Mouse (Mus musculus): Measurements from ENCODE around the gene Zcchc12. TPM values are rescaled to one million over a fixed set of nuclear protein-coding genes. Genes with fewer than 3 reads are reported as not detected.

The Zcchc12 gene
- polyA plus RNA-seq, 1 experiment: 0.28 TPM

GRCm38 (mm10) chrX:36186443-36186842 lies 9.3 kb upstream of the Zcchc12 start:
- Histone ChIP-seq H3K27ac (ENCODE audit: insufficient read depth, low read depth, low read length) (no peak overlapping the region), H3K36me3 (ENCODE audit: control insufficient read depth, insufficient read depth, low read length) (no peaks in the 10 kb centered on the region), H3K4me1 (ENCODE audit: control insufficient read depth, insufficient read depth, low read length) (no peaks in the 10 kb centered on the region), H3K4me3 (ENCODE audit: insufficient read depth, low read depth, low read length) (no peak overlapping the region), H3K27me3 (replicated peaks; ENCODE audit: control insufficient read depth, insufficient read depth, low read length) (no peaks in the 10 kb centered on the region)
- TF ChIP-seq POLR2A (IDR thresholded peaks at IDR 0.05; ENCODE audit: low read depth, low read length) (no peak), CTCF (conservative IDR thresholded peaks at IDR 0.05; ENCODE audit: insufficient read depth, insufficient read length, low read depth, low read length) (no peak)
- WGBS: 59% methylated on average over 6 of the region's 6 CpGs
- DNase-seq: no peak

DNA sequence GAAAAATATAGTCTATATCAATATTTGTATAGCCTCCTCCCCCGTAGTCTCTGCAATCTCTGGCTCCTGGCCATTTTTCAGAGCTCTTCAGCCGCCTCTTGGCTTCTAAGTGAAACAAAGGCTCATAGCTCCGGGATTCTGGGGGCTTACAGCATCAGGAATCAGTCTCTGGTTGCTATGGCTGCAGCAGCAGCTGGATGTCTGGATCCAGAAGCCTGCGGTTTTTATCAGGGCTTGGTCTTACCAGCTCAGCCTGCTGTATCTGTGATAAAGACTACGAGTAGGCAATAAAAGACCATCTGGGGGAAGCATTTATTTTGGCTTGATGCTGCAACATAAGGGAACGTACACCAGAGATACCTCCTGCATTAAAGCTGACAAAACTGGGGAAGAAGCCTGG lies 1.8 kb upstream of the Zcchc12 start:
- Histone ChIP-seq H3K27ac (ENCODE audit: insufficient read depth, low read depth, low read length) (no peak overlapping the region), H3K27me3 (replicated peaks; ENCODE audit: control insufficient read depth, insufficient read depth, low read length) (no peaks in the 10 kb centered on the region), H3K4me3 (ENCODE audit: insufficient read depth, low read depth, low read length) (no peak overlapping the region), H3K36me3 (ENCODE audit: control insufficient read depth, insufficient read depth, low read length) (no peaks in the 10 kb centered on the region), H3K4me1 (ENCODE audit: control insufficient read depth, insufficient read depth, low read length) (no peaks in the 10 kb centered on the region)
- 57% methylated on average over 6 of the region's 6 CpGs for WGBS
- no peak for TF ChIP-seq POLR2A (IDR thresholded peaks at IDR 0.05; ENCODE audit: low read depth, low read length)
- no peak for TF ChIP-seq CTCF (conservative IDR thresholded peaks at IDR 0.05; ENCODE audit: insufficient read depth, insufficient read length, low read depth, low read length)
- DNase-seq: no peak

GRCm38 (mm10) chrX:36209554-36209953 lies 13.8 kb downstream of the Zcchc12 start:
- no peaks in the 10 kb centered on the region for H3K27me3 ChIP-seq (replicated peaks; ENCODE audit: control insufficient read depth, insufficient read depth, low read length)
- no peak for TF ChIP-seq POLR2A (IDR thresholded peaks at IDR 0.05; ENCODE audit: low read depth, low read length)
- no peak for TF ChIP-seq CTCF (conservative IDR thresholded peaks at IDR 0.05; ENCODE audit: insufficient read depth, insufficient read length, low read depth, low read length)
- no peaks in the 10 kb centered on the region for H3K36me3 ChIP-seq (ENCODE audit: control insufficient read depth, insufficient read depth, low read length)
- H3K27ac ChIP-seq (ENCODE audit: insufficient read depth, low read depth, low read length): no peak overlapping the region
- no peaks in the 10 kb centered on the region; the same call in 1 of the 2 replicates for H3K4me1 ChIP-seq (ENCODE audit: control insufficient read depth, insufficient read depth, low read length)
- DNase-seq: no peak
- no peak overlapping the region for H3K4me3 ChIP-seq (ENCODE audit: insufficient read depth, low read depth, low read length)
- WGBS: 78% methylated on average over 2 of the region's 2 CpGs

GRCm38 (mm10) chrX:36211216-36211615 lies 15.5 kb downstream of the Zcchc12 start:
- DNase-seq: peak; percentile 67
- H3K27ac ChIP-seq (ENCODE audit: insufficient read depth, low read depth, low read length): no peak overlapping the region
- H3K36me3 ChIP-seq (ENCODE audit: control insufficient read depth, insufficient read depth, low read length): no peaks in the 10 kb centered on the region
- no peaks in the 10 kb centered on the region; the same call in 1 of the 2 replicates for H3K4me1 ChIP-seq (ENCODE audit: control insufficient read depth, insufficient read depth, low read length)
- no peak overlapping the region for H3K4me3 ChIP-seq (ENCODE audit: insufficient read depth, low read depth, low read length)
- 52% methylated on average over 3 of the region's 3 CpGs for WGBS
- no peaks in the 10 kb centered on the region for H3K27me3 ChIP-seq (replicated peaks; ENCODE audit: control insufficient read depth, insufficient read depth, low read length)
- no peak for TF ChIP-seq POLR2A (IDR thresholded peaks at IDR 0.05; ENCODE audit: low read depth, low read length)
- no peak for TF ChIP-seq CTCF (conservative IDR thresholded peaks at IDR 0.05; ENCODE audit: insufficient read depth, insufficient read length, low read depth, low read length)

DNA sequence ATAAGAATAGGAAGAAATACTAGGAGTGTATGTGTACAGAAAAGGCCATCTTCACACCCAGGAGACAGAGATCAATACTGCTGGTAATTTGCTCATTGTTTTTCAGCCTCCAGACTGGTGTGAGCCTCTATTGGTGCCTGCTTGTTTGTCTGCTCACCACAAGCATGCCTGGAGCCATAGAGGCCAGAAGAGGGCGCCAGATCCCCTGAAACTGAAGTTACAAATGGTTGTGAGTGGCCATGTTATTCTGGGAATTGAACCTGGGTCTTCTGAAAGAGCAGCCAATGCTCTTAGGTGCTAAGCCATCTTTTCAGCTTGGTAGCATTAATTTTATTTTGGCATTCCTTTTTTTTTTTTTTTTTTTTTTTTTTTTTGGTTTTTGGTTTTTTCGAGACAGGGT lies 25.7 kb downstream of the Zcchc12 start:
- Histone ChIP-seq H3K36me3 (ENCODE audit: control insufficient read depth, insufficient read depth, low read length) (no peaks in the 10 kb centered on the region), H3K27ac (ENCODE audit: insufficient read depth, low read depth, low read length) (no peak overlapping the region), H3K4me3 (ENCODE audit: insufficient read depth, low read depth, low read length) (no peak overlapping the region), H3K27me3 (replicated peaks; ENCODE audit: control insufficient read depth, insufficient read depth, low read length) (no peaks in the 10 kb centered on the region), H3K4me1 (ENCODE audit: control insufficient read depth, insufficient read depth, low read length) (no peaks in the 10 kb centered on the region)
- DNase-seq: no peak
- WGBS: 52% methylated on average over 2 of the region's 2 CpGs
- no peak for TF ChIP-seq CTCF (conservative IDR thresholded peaks at IDR 0.05; ENCODE audit: insufficient read depth, insufficient read length, low read depth, low read length)
- TF ChIP-seq POLR2A (IDR thresholded peaks at IDR 0.05; ENCODE audit: low read depth, low read length): no peak

DNA sequence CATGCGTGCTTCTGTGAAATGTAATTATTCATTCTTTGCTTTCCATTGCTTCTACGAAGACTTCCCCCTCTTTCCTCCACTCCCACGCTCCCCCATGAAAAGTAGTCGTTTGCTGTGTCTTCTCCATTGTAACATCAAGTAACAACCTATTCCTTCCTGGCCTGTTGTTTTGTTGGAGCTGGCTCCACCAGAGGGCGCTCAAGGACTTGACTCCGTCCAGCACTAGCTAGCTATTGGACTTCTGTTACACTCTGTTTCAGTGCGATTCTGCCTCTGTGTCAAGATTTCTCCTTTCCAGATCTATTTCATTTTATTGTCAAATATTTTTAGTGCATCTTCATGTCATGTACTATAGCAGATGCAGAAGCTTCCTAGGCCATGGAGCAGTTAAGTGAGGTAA lies 30.1 kb downstream of the Zcchc12 start:
- Histone ChIP-seq H3K4me1 (ENCODE audit: control insufficient read depth, insufficient read depth, low read length) (no peaks in the 10 kb centered on the region), H3K27me3 (replicated peaks; ENCODE audit: control insufficient read depth, insufficient read depth, low read length) (no peaks in the 10 kb centered on the region), H3K27ac (ENCODE audit: insufficient read depth, low read depth, low read length) (no peak overlapping the region), H3K36me3 (ENCODE audit: control insufficient read depth, insufficient read depth, low read length) (no peaks in the 10 kb centered on the region), H3K4me3 (ENCODE audit: insufficient read depth, low read depth, low read length) (no peak overlapping the region)
- WGBS: 5% methylated on average over 7 of the region's 7 CpGs
- peak; percentile 75 for DNase-seq
- TF ChIP-seq POLR2A (IDR thresholded peaks at IDR 0.05; ENCODE audit: low read depth, low read length) (no peak), CTCF (conservative IDR thresholded peaks at IDR 0.05; ENCODE audit: insufficient read depth, insufficient read length, low read depth, low read length) (peak; percentile 82)

DNA sequence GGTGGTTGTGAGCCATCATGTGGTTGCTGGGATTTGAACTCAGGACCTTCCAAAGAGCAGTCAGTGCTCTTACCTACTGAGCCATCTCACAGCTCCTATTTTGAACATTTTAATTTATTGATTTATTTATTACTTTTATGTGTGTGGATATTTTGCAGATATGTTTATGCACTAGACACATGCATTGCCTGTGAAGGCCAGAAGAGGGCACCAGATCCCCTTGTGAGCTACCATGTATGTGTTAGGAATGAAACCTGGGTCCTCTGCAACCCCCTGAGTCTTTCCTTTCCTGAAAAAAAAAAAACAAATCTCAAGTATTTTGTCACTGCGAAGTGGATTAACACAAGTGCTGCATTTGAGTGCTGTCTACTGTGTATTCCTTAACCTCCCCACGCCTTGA lies 30.9 kb downstream of the Zcchc12 start:
- Histone ChIP-seq H3K4me3 (ENCODE audit: insufficient read depth, low read depth, low read length) (no peak overlapping the region), H3K4me1 (ENCODE audit: control insufficient read depth, insufficient read depth, low read length) (no peaks in the 10 kb centered on the region), H3K27me3 (replicated peaks; ENCODE audit: control insufficient read depth, insufficient read depth, low read length) (no peaks in the 10 kb centered on the region), H3K27ac (ENCODE audit: insufficient read depth, low read depth, low read length) (no peak overlapping the region), H3K36me3 (ENCODE audit: control insufficient read depth, insufficient read depth, low read length) (no peaks in the 10 kb centered on the region)
- WGBS: 55% methylated on average over 2 of the region's 2 CpGs
- TF ChIP-seq CTCF (conservative IDR thresholded peaks at IDR 0.05; ENCODE audit: insufficient read depth, insufficient read length, low read depth, low read length) (peak; percentile 57), POLR2A (IDR thresholded peaks at IDR 0.05; ENCODE audit: low read depth, low read length) (no peak)
- peak; percentile 43 for DNase-seq

DNA sequence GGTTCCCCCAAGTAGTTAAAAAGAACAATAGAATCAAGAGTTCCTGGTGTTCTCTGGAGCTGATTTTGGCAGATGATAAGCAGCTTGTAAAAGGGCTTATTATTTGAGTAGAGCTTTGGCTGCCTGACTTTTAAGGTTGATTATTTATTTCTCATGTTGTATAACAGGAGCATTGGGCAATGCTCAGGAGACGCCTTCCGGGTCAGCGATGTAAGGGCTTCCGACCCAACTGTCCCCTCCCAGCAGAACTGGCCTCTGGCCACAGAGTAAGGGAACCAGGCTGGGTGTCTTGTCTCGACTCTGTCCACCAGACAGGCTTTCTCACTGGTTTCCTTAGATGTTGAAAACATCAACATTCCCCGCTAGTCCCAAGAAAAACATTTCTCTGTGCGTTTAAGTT lies 33.2 kb downstream of the Zcchc12 start:
- WGBS: 12% methylated on average over 7 of the region's 7 CpGs
- peak; percentile 61 for DNase-seq
- no peak overlapping the region for H3K27ac ChIP-seq (ENCODE audit: insufficient read depth, low read depth, low read length)
- no peak overlapping the region for H3K4me3 ChIP-seq (ENCODE audit: insufficient read depth, low read depth, low read length)
- H3K4me1 ChIP-seq (ENCODE audit: control insufficient read depth, insufficient read depth, low read length): no peaks in the 10 kb centered on the region
- no peaks in the 10 kb centered on the region for H3K27me3 ChIP-seq (replicated peaks; ENCODE audit: control insufficient read depth, insufficient read depth, low read length)
- no peaks in the 10 kb centered on the region for H3K36me3 ChIP-seq (ENCODE audit: control insufficient read depth, insufficient read depth, low read length)
- TF ChIP-seq CTCF (conservative IDR thresholded peaks at IDR 0.05; ENCODE audit: insufficient read depth, insufficient read length, low read depth, low read length) (no peak), POLR2A (IDR thresholded peaks at IDR 0.05; ENCODE audit: low read depth, low read length) (no peak)
